Mouse (Mus musculus) monocyte, adult 59 days (primary cell): ENCODE measurements around the gene Cep135. TPM values are rescaled to one million over a fixed set of nuclear protein-coding genes. Genes with fewer than 3 reads are reported as not detected.

Source experiments
- total RNA-seq, 2 experiments: library from RNA; stranded (reverse); gene quantifications; one replicate each; pipeline ENCODE4 v1.2.4; 2023

Gene Cep135
- 10 to 100 TPM; 13.1 TPM for total RNA-seq

GRCm38 (mm10) chr5:76588551-76589283 is at the start of gene Cep135:
TSS of gene Cep135 (plus strand) at chr5:76588698.

GRCm38 (mm10) chr5:76656212-76656611 is 67.7 kb downstream of the Cep135 start, which contains the start of gene C530008M17Rik:
TSS of gene C530008M17Rik (plus strand) at chr5:76656512.

Other genes starting within 250 kb of the Cep135 start
- gene Nmu, start 224.9 kb upstream of the Cep135 start, total RNA-seq, result not detected
- gene Gm7271, start 104.7 kb upstream of the Cep135 start, total RNA-seq, result not detected
- gene Exoc1, start 59.4 kb upstream of the Cep135 start, total RNA-seq, result 10 to 100 TPM; 48.9 to 50.1 TPM
- gene C530008M17Rik, start 67.8 kb downstream of the Cep135 start, total RNA-seq, result 1 to 10 TPM in 1 of 2 experiments, under 1 TPM in 1; 0.21 to 1.1 TPM